Mouse (Mus musculus): ENCODE measurements at regions not wholly inside any gene's neighbourhood (a gene's known extent, or its start where the extent isn't known, plus 50 kb on each side); places are given as distances from the start of the nearest gene placed in this dataset.

- TF ChIP-seq CTCF (IDR thresholded peaks at IDR 0.05) (no peak), POLR2A (IDR thresholded peaks at IDR 0.05; ENCODE audit: insufficient read depth, low read depth, low read length) (no peak), EP300 (IDR thresholded peaks at IDR 0.05; ENCODE audit: insufficient read depth, low read depth, low read length) (no peak)
- Histone ChIP-seq H3K4me3 (no peak overlapping the region), H3K9ac (ENCODE audit: low read depth, low read length) (no peak overlapping the region), H3K4me1 (ENCODE audit: control insufficient read depth, insufficient read depth, low read length) (peaks cover 7% of the 10 kb centered on the region), H3K36me3 (ENCODE audit: control insufficient read depth, insufficient read depth, low read length) (no peaks in the 10 kb centered on the region), H3K27ac (no peak overlapping the region), H3K79me2 (replicated peaks; ENCODE audit: control insufficient read depth, insufficient read depth, low read length) (no peaks in the 10 kb centered on the region), H3K27me3 (ENCODE audit: control insufficient read depth, insufficient read depth, low read length) (no peaks in the 10 kb centered on the region)
- WGBS, result 41% methylated on average over 2 of the region's 2 CpGs
- DNase-seq, result no peak
- intact Hi-C loops (cut with DNase I), result no loop called here
Measured at GRCm38 (mm10) chr3:52894812-52895211, 122.2 kb downstream of the Cog6 start.

DNA sequence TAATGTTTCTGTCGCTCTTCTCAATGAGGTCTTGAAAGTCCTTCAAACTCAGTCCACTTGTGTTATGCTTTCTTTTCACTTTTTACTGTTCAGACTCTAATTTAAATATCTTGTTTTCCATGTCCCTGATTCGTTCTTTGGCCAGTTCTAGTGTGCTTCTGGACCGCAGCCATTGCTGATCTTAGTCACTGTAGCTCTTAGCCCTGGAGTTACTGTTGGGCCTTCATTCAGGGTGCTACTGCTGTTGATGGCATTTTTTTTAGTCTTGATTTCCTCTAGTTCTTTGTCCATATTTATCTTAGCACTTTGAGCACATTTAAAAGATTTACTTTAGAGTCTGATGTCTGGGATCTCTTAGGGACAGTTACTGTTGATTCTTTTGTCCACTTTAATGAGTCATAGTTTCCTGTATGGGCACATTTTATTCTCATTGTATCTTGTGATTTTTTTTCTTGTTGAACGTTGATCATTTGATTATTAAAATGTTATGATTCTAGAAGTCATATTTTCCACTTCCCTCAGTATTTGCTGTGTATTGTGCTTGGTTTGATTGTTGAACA is 127.8 kb downstream of the Cog6 start:
- Histone ChIP-seq H3K9ac (ENCODE audit: low read depth, low read length) (no peak overlapping the region), H3K79me2 (replicated peaks; ENCODE audit: control insufficient read depth, insufficient read depth, low read length) (no peaks in the 10 kb centered on the region), H3K4me1 (ENCODE audit: control insufficient read depth, insufficient read depth, low read length) (peaks cover 3% of the 10 kb centered on the region), H3K36me3 (ENCODE audit: control insufficient read depth, insufficient read depth, low read length) (0 out of 2 replicates have a peak, but pooled peaks cover 2% of the 10 kb centered on the region), H3K27ac (peak overlapping the region; percentile 32), H3K4me3 (no peak overlapping the region), H3K27me3 (ENCODE audit: control insufficient read depth, insufficient read depth, low read length) (no peaks in the 10 kb centered on the region)
- whole genome bisulfite sequencing, result 26% methylated on average over 4 of the region's 4 CpGs
- intact Hi-C loops (cut with DNase I), result no loop called here
- no peak for TF ChIP-seq CTCF (IDR thresholded peaks at IDR 0.05)
- TF ChIP-seq EP300 (IDR thresholded peaks at IDR 0.05; ENCODE audit: insufficient read depth, low read depth, low read length), result no peak
- no peak for TF ChIP-seq POLR2A (IDR thresholded peaks at IDR 0.05; ENCODE audit: insufficient read depth, low read depth, low read length)
- peak in 1 of 2 experiments; percentile 30 for DNase-seq

- intact Hi-C loops (cut with DNase I), result no loop called here
- TF ChIP-seq CTCF (IDR thresholded peaks at IDR 0.05) (no peak), EP300 (IDR thresholded peaks at IDR 0.05; ENCODE audit: insufficient read depth, low read depth, low read length) (no peak), POLR2A (IDR thresholded peaks at IDR 0.05; ENCODE audit: insufficient read depth, low read depth, low read length) (no peak)
- no peak overlapping the region for H3K4me3 ChIP-seq
- no peaks in the 10 kb centered on the region for H3K79me2 ChIP-seq (replicated peaks; ENCODE audit: control insufficient read depth, insufficient read depth, low read length)
- H3K27ac ChIP-seq, result no peak overlapping the region
- whole genome bisulfite sequencing, result 54% methylated on average over 3 of the region's 3 CpGs
- H3K27me3 ChIP-seq (ENCODE audit: control insufficient read depth, insufficient read depth, low read length), result no peaks in the 10 kb centered on the region
- no peaks in the 10 kb centered on the region for H3K36me3 ChIP-seq (ENCODE audit: control insufficient read depth, insufficient read depth, low read length)
- no peak overlapping the region for H3K9ac ChIP-seq (ENCODE audit: low read depth, low read length)
- DNase-seq, result no peak
- 0 out of 2 replicates have a peak, but pooled peaks cover 5% of the 10 kb centered on the region for H3K4me1 ChIP-seq (ENCODE audit: control insufficient read depth, insufficient read depth, low read length)
Measured at GRCm38 (mm10) chr3:52881981-52882380, 135.1 kb downstream of the Cog6 start.

GRCm38 (mm10) chr3:52881139-52881538 is 135.9 kb downstream of the Cog6 start:
- intact Hi-C loops (cut with DNase I), result no loop called here
- Histone ChIP-seq H3K4me3 (no peak overlapping the region), H3K36me3 (ENCODE audit: control insufficient read depth, insufficient read depth, low read length) (no peaks in the 10 kb centered on the region), H3K79me2 (replicated peaks; ENCODE audit: control insufficient read depth, insufficient read depth, low read length) (no peaks in the 10 kb centered on the region), H3K27me3 (ENCODE audit: control insufficient read depth, insufficient read depth, low read length) (no peaks in the 10 kb centered on the region), H3K4me1 (ENCODE audit: control insufficient read depth, insufficient read depth, low read length) (0 out of 2 replicates have a peak, but pooled peaks cover 5% of the 10 kb centered on the region), H3K27ac (no peak overlapping the region), H3K9ac (ENCODE audit: low read depth, low read length) (no peak overlapping the region)
- no peak for DNase-seq
- WGBS, result 78% methylated on average over 4 of the region's 4 CpGs
- TF ChIP-seq POLR2A (IDR thresholded peaks at IDR 0.05; ENCODE audit: insufficient read depth, low read depth, low read length) (no peak), EP300 (IDR thresholded peaks at IDR 0.05; ENCODE audit: insufficient read depth, low read depth, low read length) (no peak), CTCF (IDR thresholded peaks at IDR 0.05) (no peak)

DNA sequence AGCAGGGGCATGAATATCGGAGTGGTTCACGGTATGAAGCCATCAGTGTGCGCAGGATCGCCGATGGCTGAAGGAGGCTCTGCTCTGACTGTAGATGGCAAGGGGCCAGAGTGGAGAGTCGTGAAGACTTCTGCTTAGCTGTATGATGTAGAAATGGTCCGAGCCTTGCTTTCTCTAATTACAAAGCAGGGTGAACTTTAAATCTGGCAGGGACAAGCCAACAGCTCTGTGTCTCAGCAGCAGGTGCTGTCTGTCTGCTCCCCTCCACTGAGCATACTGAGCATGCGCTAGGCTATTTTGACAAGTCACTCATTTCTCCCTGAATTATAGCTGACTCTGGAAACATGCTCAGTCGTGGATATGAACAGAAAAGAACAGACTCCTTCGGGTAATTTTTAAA is 137.3 kb downstream of the Cog6 start:
- TF ChIP-seq POLR2A (IDR thresholded peaks at IDR 0.05; ENCODE audit: insufficient read depth, low read depth, low read length), result no peak
- TF ChIP-seq CTCF (IDR thresholded peaks at IDR 0.05), result no peak
- no peak for TF ChIP-seq EP300 (IDR thresholded peaks at IDR 0.05; ENCODE audit: insufficient read depth, low read depth, low read length)
- Histone ChIP-seq H3K36me3 (ENCODE audit: control insufficient read depth, insufficient read depth, low read length) (no peaks in the 10 kb centered on the region), H3K27ac (no peak overlapping the region), H3K79me2 (replicated peaks; ENCODE audit: control insufficient read depth, insufficient read depth, low read length) (no peaks in the 10 kb centered on the region), H3K9ac (ENCODE audit: low read depth, low read length) (no peak overlapping the region), H3K4me1 (ENCODE audit: control insufficient read depth, insufficient read depth, low read length) (0 out of 2 replicates have a peak, but pooled peaks cover 5% of the 10 kb centered on the region), H3K4me3 (no peak overlapping the region), H3K27me3 (ENCODE audit: control insufficient read depth, insufficient read depth, low read length) (no peaks in the 10 kb centered on the region)
- 70% methylated on average over 10 of the region's 10 CpGs for WGBS
- DNase-seq, result no peak
- intact Hi-C loops (cut with DNase I), result no loop called here

GRCm38 (mm10) chr3:52878334-52878733 is 138.7 kb downstream of the Cog6 start:
- H3K4me3 ChIP-seq, result no peak overlapping the region
- no peaks in the 10 kb centered on the region for H3K79me2 ChIP-seq (replicated peaks; ENCODE audit: control insufficient read depth, insufficient read depth, low read length)
- no peak overlapping the region for H3K27ac ChIP-seq
- H3K4me1 ChIP-seq (ENCODE audit: control insufficient read depth, insufficient read depth, low read length), result 0 out of 2 replicates have a peak, but pooled peaks cover 5% of the 10 kb centered on the region
- no peaks in the 10 kb centered on the region for H3K36me3 ChIP-seq (ENCODE audit: control insufficient read depth, insufficient read depth, low read length)
- no peak overlapping the region for H3K9ac ChIP-seq (ENCODE audit: low read depth, low read length)
- DNase-seq, result peak in 1 of 2 experiments; percentile 17
- no peak for TF ChIP-seq POLR2A (IDR thresholded peaks at IDR 0.05; ENCODE audit: insufficient read depth, low read depth, low read length)
- no peak for TF ChIP-seq CTCF (IDR thresholded peaks at IDR 0.05)
- TF ChIP-seq EP300 (IDR thresholded peaks at IDR 0.05; ENCODE audit: insufficient read depth, low read depth, low read length), result no peak
- no peaks in the 10 kb centered on the region for H3K27me3 ChIP-seq (ENCODE audit: control insufficient read depth, insufficient read depth, low read length)
- intact Hi-C loops (cut with DNase I), result no loop called here
- WGBS, result 39% methylated on average over 3 of the region's 3 CpGs
